Comparison of ENCODE assay signal across 26 mouse cellular contexts in genomic region chr11:113537199-113537586, GRCm38 (mm10).
A peak's percentile ranks its signal among the peaks of the same experiment; 100 is the strongest.
DNase-seq lines count a peak whose midpoint lies in the region; ATAC-seq and TF ChIP-seq lines count a peak whose summit lies in the region.
"Had no signal": no experiment of that assay in that cellular context is flagged by ENCODE, and none has a peak within 500 bp of the region (broad histone marks: within the 10 kb centered on the region; RNA-seq: fewer than 3 reads in every experiment).

No protein-coding gene starts in this region.

- no peaks in the 10 kb centered on the region for H3K36me3 ChIP-seq in hindbrain, embryonic 12.5 days
- H3K36me3 ChIP-seq in neural tube, embryonic 15.5 days = no peaks in the 10 kb centered on the region
- H3K36me3 ChIP-seq: embryonic facial prominence, embryonic 13.5 days; hindbrain, embryonic 13.5 days had no signal

- H3K27ac ChIP-seq in bone marrow, adult 2 months (ENCODE audit: control insufficient read depth, insufficient read depth, low read depth, low read length, poor library complexity) = peak overlapping the region; percentile 49
- peak overlapping the region; percentile 92 for H3K27ac ChIP-seq in embryonic fibroblast, embryonic 13.5 days (ENCODE audit: insufficient read depth, low read length)
- no peak overlapping the region for H3K27ac ChIP-seq in hindbrain, embryonic 12.5 days
- H3K27ac ChIP-seq in neural tube, embryonic 15.5 days (replicated peaks) = no peak overlapping the region
- H3K27ac ChIP-seq: embryonic facial prominence, embryonic 13.5 days; forebrain, embryonic 10.5 days; forebrain, embryonic 13.5 days had no signal

- H3K4me3 ChIP-seq in bone marrow, adult 2 months (replicated peaks; ENCODE audit: control insufficient read depth, low read depth, low read length) = no peak overlapping the region
- H3K4me3 ChIP-seq in embryonic fibroblast, embryonic 13.5 days (ENCODE audit: insufficient read depth, low read length) = no peak overlapping the region
- no peak overlapping the region for H3K4me3 ChIP-seq in hindbrain, embryonic 12.5 days
- no peak overlapping the region for H3K4me3 ChIP-seq in neural tube, embryonic 15.5 days (replicated peaks)
- H3K4me3 ChIP-seq: embryonic facial prominence, embryonic 13.5 days; forebrain, embryonic 10.5 days; forebrain, embryonic 13.5 days; hindbrain, embryonic 13.5 days had no signal

- peaks cover 11% of the 10 kb centered on the region for H3K4me1 ChIP-seq in bone marrow, adult 2 months (ENCODE audit: control insufficient read depth, insufficient read depth, low read length)
- H3K4me1 ChIP-seq in embryonic fibroblast, embryonic 13.5 days (ENCODE audit: control insufficient read depth, insufficient read depth, low read length) = peaks cover 16% of the 10 kb centered on the region
- H3K4me1 ChIP-seq in hindbrain, embryonic 12.5 days = peaks cover 14% of the 10 kb centered on the region
- peaks cover 19% of the 10 kb centered on the region for H3K4me1 ChIP-seq in neural tube, embryonic 15.5 days

- WGBS in bone marrow, adult 2 months = 38% methylated on average over 8 of the region's 8 CpGs
- WGBS in hindbrain, embryonic 12.5 days = 85% methylated on average over 8 of the region's 8 CpGs
- WGBS in neural tube, embryonic 15.5 days = 91% methylated on average over 8 of the region's 8 CpGs

- ATAC-seq in megakaryocyte, adult 5-6 weeks (ENCODE audit: poor library complexity, severe bottlenecking) = peak; percentile 69
- ATAC-seq in hindbrain, embryonic 12.5 days (ENCODE audit: low FRiP score) = no peak
- no peak for ATAC-seq in neural tube, embryonic 15.5 days (ENCODE audit: low FRiP score)
- ATAC-seq: activated CD4-positive, CD25-positive, alpha-beta regulatory T cell, adult 4 months; forebrain, embryonic 13.5 days; forebrain, embryonic 16.5 days; hindbrain, embryonic 16.5 days; inflammation-experienced regulatory T-cells, adult 6 months; intestine, embryonic 16.5 days had no signal

- DNase-seq in NIH3T3 (ENCODE audit: low read depth) = peak; percentile 80
- DNase-seq in layer of hippocampus, adult 9-11 months = no peak
- DNase-seq in kidney, adult 11 months = no peak
- DNase-seq: adrenal gland, adult 2 months; adrenal gland, postnatal 25 days; cerebellum, adult 18-20 months; cerebellum, adult 9-10 months; cerebellum, postnatal 14 days; gastrocnemius, postnatal 10 days; gastrocnemius, postnatal 36 days; heart, adult 11 months had no signal

- no peak for TF ChIP-seq CTCF in bone marrow, adult 2 months (IDR thresholded peaks at IDR 0.05; ENCODE audit: control insufficient read depth, insufficient read depth, low read length)
- no peak for TF ChIP-seq CTCF in embryonic fibroblast, embryonic 13.5 days (IDR thresholded peaks at IDR 0.05; ENCODE audit: borderline replicate concordance, insufficient read depth, low read length)

- no peak overlapping the region for H3K9ac ChIP-seq in hindbrain, embryonic 12.5 days
- no peak overlapping the region for H3K9ac ChIP-seq in neural tube, embryonic 15.5 days (replicated peaks)
- H3K9ac ChIP-seq: embryonic facial prominence, embryonic 13.5 days; forebrain, embryonic 13.5 days; hindbrain, embryonic 13.5 days had no signal

- H3K9me3 ChIP-seq in hindbrain, embryonic 12.5 days (replicated peaks) = 0 out of 2 replicates have a peak, but pooled peaks cover 8% of the 10 kb centered on the region
- H3K9me3 ChIP-seq in neural tube, embryonic 15.5 days (replicated peaks) = no peaks in the 10 kb centered on the region
- H3K9me3 ChIP-seq: embryonic facial prominence, embryonic 13.5 days had no signal

- TF ChIP-seq POLR2A in bone marrow, adult 2 months (IDR thresholded peaks at IDR 0.05; ENCODE audit: borderline replicate concordance, control insufficient read depth, low read depth, low read length) = no peak
- TF ChIP-seq POLR2A in embryonic fibroblast, embryonic 13.5 days (IDR thresholded peaks at IDR 0.05; ENCODE audit: low read depth, low read length) = no peak

- no peak overlapping the region for H3K4me2 ChIP-seq in hindbrain, embryonic 12.5 days (replicated peaks)
- no peak overlapping the region for H3K4me2 ChIP-seq in neural tube, embryonic 15.5 days
- H3K4me2 ChIP-seq: embryonic facial prominence, embryonic 13.5 days; forebrain, embryonic 13.5 days; heart, embryonic 11.5 days; hindbrain, embryonic 13.5 days had no signal

- H3K27me3 ChIP-seq in hindbrain, embryonic 12.5 days = no peaks in the 10 kb centered on the region
- H3K27me3 ChIP-seq in neural tube, embryonic 15.5 days (replicated peaks) = no peaks in the 10 kb centered on the region
- H3K27me3 ChIP-seq: embryonic facial prominence, embryonic 13.5 days; forebrain, embryonic 13.5 days had no signal

Comparison
In these comparisons a context has a peak if more than half of its experiments do, and no peak if none do; other contexts are left out.
1. H3K27ac ChIP-seq: peak in bone marrow, adult 2 months (single experiment) and embryonic fibroblast, embryonic 13.5 days (single experiment); none in hindbrain, embryonic 12.5 days (single experiment) and neural tube, embryonic 15.5 days (single experiment).